Mouse (Mus musculus) cortical plate, adult 2 months (tissue): ENCODE results near the gene Spz1. TPM values are rescaled to one million over a fixed set of nuclear protein-coding genes. Genes with fewer than 3 reads are reported as not detected.

Experiments used
- H3K27ac ChIP-seq: fragments of 200-500 bp; 2 replicates; pipeline ENCODE4 v1.5.1; 2012; ENCODE audit warnings: low read length, control low read depth, inconsistent platforms; ENCODE audit not compliant: insufficient read depth
- H3K4me1 ChIP-seq: fragments of 200-500 bp; 2 replicates; pipeline ENCODE4 v1.6.1; 2011; ENCODE audit warnings: low read length; ENCODE audit not compliant: control insufficient read depth, insufficient read depth
- H3K4me3 ChIP-seq: fragments of 200-500 bp; 2 replicates; pipeline ENCODE4 v1.5.1; 2011; ENCODE audit warnings: mild to moderate bottlenecking, low read length, control low read depth; ENCODE audit not compliant: insufficient read depth
- CTCF ChIP-seq: fragments of 200-500 bp; IDR thresholded peaks from 2 replicates; pipeline ENCODE4 v1.5.1; 2011; ENCODE audit warnings: mild to moderate bottlenecking, control low read depth, low read length; ENCODE audit not compliant: insufficient read depth; ENCODE audit errors: extremely low read depth
- POLR2A ChIP-seq: fragments of 200-500 bp; IDR thresholded peaks from 2 replicates; pipeline ENCODE4 v1.6.1; 2011; ENCODE audit warnings: mild to moderate bottlenecking, low read length, control low read depth; ENCODE audit not compliant: insufficient read depth; ENCODE audit errors: extremely low read depth
- polyA plus RNA-seq: library from polyadenylated mRNA; depleted of rRNA; stranded (reverse); fragments of >200 nt; gene quantifications from 2 replicates; pipeline ENCODE4 v1.2.3, GENCODE M21; 2012

Spz1 gene
- polyA plus RNA-seq, 1 experiment: not detected

- no peak overlapping the region for H3K27ac ChIP-seq
- TF ChIP-seq POLR2A (no peak), CTCF (no peak)
- H3K4me1 ChIP-seq: no peaks in the 10 kb centered on the region
- no peak overlapping the region for H3K4me3 ChIP-seq
Measured at GRCm38 (mm10) chr13:92584094-92584717, 8.2 kb upstream of the Spz1 start.

- H3K4me3 ChIP-seq: no peak overlapping the region
- TF ChIP-seq POLR2A (no peak), CTCF (peak; percentile 76)
- no peak overlapping the region for H3K27ac ChIP-seq
Measured at GRCm38 (mm10) chr13:92580220-92581043, 4.5 kb upstream of the Spz1 start.

GRCm38 (mm10) chr13:92578210-92578609, 2.2 kb upstream of the Spz1 start:
- no peak overlapping the region for H3K4me3 ChIP-seq
- no peak overlapping the region for H3K27ac ChIP-seq
- no peak for TF ChIP-seq CTCF
- no peak for TF ChIP-seq POLR2A
- 0 out of 2 replicates have a peak, but pooled peaks cover 2% of the 10 kb centered on the region for H3K4me1 ChIP-seq

More at GRCm38 (mm10) chr13:92580220-92581043, 4.5 kb upstream of the Spz1 start:
- 0 out of 2 replicates have a peak, but pooled peaks cover 2% of the 10 kb centered on the region for H3K4me1 ChIP-seq

GRCm38 (mm10) chr13:92576688-92577087, 716 bp upstream of the Spz1 start:
- 0 out of 2 replicates have a peak, but pooled peaks cover 2% of the 10 kb centered on the region for H3K4me1 ChIP-seq
- no peak overlapping the region for H3K27ac ChIP-seq
- no peak for TF ChIP-seq CTCF
- TF ChIP-seq POLR2A: no peak
- H3K4me3 ChIP-seq: no peak overlapping the region

GRCm38 (mm10) chr13:92559429-92559828, 16.5 kb downstream of the Spz1 start:
- TF ChIP-seq CTCF: no peak
- no peak for TF ChIP-seq POLR2A
- H3K4me3 ChIP-seq: no peak overlapping the region
- H3K27ac ChIP-seq: no peak overlapping the region
- no peaks in the 10 kb centered on the region for H3K4me1 ChIP-seq

GRCm38 (mm10) chr13:92557229-92557628, 18.7 kb downstream of the Spz1 start:
- H3K4me1 ChIP-seq: no peaks in the 10 kb centered on the region
- no peak overlapping the region for H3K4me3 ChIP-seq
- H3K27ac ChIP-seq: no peak overlapping the region
- TF ChIP-seq CTCF (no peak), POLR2A (no peak)

- H3K4me3 ChIP-seq: no peak overlapping the region
- no peaks in the 10 kb centered on the region for H3K4me1 ChIP-seq
- TF ChIP-seq POLR2A: no peak
- no peak for TF ChIP-seq CTCF
- no peak overlapping the region for H3K27ac ChIP-seq
Measured at GRCm38 (mm10) chr13:92556458-92557126, 19.4 kb downstream of the Spz1 start.

DNA sequence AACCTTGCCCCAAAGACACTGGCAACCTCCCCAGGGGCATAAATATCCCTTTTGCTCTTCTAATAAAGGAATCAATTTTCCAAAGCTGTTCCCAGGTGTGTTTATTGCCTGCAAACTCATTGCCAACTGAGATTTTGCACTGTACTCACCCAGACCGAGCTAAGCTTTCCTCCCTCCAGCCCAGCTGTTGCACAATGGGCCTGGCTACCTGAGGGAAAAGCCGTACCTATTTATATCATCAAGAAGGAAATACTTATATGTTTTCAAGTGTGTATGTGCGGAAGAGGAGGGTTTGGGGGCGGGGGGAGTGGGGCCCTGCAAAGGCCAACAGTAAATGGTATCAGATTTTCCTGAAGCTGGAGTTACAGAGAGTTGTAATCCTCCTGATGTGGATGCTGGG, 28.9 kb downstream of the Spz1 start:
- TF ChIP-seq CTCF: no peak
- no peak for TF ChIP-seq POLR2A
- no peak overlapping the region for H3K27ac ChIP-seq

GRCm38 (mm10) chr13:92540997-92541396, 35.0 kb downstream of the Spz1 start:
- no peaks in the 10 kb centered on the region for H3K4me1 ChIP-seq
- TF ChIP-seq POLR2A: no peak
- no peak for TF ChIP-seq CTCF
- no peak overlapping the region for H3K4me3 ChIP-seq
- no peak overlapping the region for H3K27ac ChIP-seq

More for the DNA sequence above, 28.9 kb downstream of the Spz1 start:
- Histone ChIP-seq H3K4me1 (no peaks in the 10 kb centered on the region), H3K4me3 (no peak overlapping the region)
